Mouse (Mus musculus) spleen, postnatal 4 days (tissue): ENCODE data around the gene Atp8b5.
A peak's percentile ranks its signal among the peaks of the same experiment; 100 is the strongest.

Source experiments
- DNase-seq, 2 experiments: peaks; one replicate each; pipeline ENCODE4 v3.0.0; 2022; ENCODE audit warnings: low spot score in 2 of 2

Atp8b5 gene

DNA sequence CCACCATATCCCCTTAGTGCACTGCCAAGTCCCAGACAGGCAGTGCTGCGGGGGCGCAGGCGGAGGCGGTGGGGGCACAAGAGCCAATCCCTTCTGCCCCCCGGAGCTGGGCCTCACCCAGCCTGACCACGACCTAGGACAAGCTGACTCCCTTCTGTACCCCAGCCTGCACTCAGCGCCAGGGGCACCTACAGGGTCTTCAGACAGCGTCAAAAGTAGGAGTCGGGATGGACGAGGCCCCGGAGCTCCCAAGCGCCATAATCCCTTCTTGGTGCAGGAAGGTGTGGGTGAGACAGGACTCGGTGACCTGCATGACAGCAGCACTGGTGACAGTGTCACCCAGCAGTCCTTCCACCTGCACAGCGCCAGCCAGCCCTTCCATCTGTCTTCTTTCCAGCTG, 147.8 kb downstream of the Atp8b5 start:
- no peak for DNase-seq

DNA sequence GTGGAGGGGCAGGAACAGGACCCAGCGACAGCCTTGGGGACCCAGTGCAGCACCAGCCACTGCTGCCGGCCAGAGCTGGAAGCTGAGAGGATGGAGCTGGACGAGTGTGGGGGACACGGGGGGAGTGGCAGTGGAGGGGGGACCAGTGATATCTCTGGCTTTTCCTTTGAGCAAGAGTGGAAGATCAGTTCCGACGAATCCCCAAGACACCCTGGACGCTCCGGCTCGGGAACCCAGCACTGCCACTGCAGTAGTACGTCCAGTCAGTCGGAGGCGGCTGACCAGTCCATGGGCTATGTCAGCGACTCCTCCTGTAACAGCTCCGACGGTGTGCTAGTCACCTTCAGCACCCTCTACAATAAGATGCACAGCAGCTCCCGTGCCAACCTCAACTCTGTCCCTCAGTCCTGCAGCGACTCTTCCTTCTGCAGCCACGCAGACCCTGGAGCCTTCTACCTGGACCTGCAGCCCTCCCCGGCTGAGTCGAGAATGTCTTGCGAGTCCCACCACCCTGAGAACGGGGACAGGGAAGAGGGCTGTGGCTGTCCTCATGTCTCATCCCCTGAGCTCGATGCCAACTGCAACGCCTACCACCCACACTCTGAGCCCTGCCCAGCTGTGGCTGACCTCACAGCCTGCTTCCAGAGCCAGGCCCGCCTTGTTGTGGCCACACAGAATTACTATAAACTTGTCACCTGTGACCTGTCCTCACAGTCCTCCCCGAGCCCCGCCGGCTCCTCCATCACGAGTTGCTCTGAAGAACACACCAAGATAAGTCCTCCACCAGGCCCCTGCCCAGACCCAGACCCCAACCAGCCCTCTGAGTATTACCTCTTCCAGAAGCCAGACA, 148.5 kb downstream of the Atp8b5 start:
- DNase-seq: no peak

DNA sequence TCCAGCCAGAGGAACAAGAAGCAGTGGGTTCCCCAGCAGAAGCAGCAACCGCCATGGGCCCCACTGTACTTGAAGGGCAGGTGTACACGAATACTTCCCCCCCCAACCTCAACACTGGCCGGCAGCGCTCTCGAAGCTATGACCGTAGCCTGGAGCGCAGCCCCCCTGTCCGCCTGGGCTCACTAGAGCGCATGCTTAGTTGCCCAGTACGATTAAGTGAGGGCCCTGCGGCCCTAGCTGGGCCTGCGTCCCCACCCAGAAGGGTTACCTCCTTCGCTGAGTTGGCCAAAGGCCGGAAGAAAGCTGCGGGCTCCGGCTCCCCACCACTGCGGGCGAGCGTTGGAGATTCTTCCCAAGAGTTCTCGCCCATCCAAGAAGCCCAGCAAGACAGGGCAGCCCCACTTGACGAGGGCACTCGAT, 149.1 kb downstream of the Atp8b5 start:
- DNase-seq: no peak

DNA sequence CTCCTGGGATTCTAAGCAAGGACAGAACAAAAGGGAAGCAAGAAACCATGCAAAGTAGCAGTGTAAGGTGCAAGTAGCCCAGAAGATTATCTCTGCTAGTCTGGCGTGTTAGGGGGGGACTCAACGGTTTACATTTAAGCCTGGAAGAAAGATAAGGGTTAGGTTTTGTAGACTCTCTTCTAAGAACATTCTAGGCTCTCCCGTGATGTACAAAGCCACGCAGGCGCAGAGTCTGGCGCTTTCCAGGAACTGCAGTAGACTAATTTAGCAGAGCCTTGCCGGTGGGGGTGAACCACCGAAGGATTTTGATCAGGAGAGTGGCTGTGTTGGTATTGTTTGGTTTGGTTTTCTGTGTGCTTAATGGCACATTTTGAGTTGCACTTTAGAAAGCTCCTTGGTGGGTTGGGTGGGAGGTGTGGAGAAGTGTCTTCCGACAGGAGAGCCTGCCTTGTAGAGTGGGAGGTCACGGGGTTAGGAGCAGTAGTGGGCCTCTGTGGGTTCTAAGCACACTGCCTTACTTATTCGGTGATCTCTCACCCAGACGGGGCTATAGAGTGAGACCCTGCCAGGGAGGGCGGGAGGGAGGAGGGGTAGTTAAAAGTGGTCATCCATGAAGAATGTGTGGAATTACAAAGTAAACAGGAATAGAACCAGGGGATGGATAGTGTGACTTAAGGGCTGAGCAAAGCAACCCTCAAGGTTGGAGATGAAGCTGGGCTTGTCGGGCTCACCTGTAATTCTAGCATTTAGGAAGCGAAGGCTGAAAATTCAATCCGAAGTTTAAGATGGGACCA, 150.5 kb downstream of the Atp8b5 start:
- no peak for DNase-seq

DNA sequence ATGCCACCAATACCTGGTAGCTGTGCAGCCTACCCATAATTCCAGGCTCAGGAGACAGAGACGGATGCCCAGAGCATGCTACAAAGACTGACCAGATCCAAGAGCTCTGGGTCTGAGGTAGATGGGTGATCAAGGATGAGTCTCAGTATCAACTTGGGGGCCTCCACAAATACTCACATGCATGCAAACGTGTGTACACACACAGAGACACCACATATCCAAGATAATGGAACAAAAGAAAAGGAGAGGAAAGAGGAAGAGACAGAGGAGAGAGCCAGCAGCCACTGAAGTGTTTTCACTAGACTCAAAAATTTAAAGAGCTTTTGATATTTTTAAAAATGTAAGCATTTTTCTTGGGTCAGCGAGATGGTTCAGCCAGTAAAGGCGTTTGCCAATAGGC, 151.5 kb downstream of the Atp8b5 start:
- DNase-seq: no peak

DNA sequence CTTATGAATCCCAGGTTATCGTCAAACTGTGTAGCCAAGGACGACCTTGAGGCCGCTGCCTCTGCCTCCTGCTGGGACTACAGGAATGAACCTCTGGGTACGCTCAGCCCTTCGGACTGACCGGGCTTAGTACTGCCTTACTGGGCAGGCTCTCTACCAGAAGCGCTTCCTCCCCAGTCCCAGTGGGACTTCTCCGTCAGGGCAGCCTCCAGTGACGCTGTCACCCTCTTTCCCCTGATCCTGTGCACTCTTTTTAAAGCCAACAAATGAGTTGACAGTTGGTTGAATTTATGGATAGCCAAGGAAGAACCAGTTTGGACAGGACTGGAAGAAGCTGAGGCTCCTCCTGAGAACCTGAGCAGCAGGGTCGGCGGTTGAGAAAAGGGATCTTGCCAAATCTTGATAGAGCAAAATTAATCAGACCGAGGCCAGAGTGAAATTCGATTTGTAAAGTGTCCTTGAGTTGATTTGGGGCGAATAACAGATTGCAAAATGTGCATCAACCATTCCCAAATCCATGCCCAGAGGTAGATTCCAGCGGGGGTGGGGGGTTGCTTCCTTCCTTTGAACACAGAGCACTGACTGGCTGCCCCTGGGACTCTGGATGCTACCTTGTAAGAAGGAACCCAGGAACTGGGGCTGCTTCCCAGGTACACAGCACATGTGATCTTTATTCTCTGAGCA, 152.2 kb downstream of the Atp8b5 start:
- DNase-seq: peak in 1 of 2 experiments; percentile 10

DNA sequence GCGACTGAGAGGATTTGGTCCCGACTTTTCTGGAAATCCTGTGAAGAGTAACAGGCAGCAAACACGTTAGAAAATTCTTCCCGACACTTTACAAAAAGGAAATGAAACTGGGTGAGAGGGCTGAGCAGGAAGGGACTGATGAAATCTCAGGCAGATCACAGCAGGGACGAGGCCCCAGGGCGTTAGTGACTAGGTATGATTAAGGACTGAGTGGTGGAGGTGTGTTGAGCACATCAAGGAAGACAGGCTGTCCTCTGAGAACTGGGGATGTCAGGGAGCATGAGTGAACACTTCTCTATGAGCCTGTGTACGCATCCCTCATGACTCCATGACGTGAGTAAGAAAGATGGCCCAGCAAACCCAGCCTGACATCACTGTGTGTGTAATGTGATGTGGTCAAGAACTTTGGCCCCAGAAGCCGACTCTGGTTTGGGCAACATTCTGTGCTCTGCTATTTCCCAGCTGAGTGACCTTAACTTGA, 152.9 kb downstream of the Atp8b5 start:
- DNase-seq: peak in 1 of 2 experiments; percentile 10

DNA sequence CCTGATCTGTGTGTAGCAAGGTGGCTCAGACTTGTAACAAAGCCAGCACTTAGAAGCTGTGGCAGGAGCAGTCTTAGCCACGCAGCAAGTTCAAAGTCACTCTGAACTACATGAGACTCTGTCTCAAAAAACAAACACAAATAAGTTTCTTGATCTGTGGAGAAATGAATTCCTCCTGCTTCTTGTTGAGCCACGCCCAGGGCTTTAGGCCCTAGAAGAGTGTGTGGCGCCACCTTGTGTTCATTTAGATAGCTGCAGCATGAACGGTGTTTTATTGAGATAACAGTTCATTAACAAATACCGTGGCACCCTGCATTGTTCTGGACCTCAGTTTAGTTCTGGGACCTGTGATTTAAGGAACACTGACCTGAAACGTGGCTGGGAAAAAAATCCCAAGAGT, 153.3 kb downstream of the Atp8b5 start:
- DNase-seq: peak; percentile 65 to 83

DNA sequence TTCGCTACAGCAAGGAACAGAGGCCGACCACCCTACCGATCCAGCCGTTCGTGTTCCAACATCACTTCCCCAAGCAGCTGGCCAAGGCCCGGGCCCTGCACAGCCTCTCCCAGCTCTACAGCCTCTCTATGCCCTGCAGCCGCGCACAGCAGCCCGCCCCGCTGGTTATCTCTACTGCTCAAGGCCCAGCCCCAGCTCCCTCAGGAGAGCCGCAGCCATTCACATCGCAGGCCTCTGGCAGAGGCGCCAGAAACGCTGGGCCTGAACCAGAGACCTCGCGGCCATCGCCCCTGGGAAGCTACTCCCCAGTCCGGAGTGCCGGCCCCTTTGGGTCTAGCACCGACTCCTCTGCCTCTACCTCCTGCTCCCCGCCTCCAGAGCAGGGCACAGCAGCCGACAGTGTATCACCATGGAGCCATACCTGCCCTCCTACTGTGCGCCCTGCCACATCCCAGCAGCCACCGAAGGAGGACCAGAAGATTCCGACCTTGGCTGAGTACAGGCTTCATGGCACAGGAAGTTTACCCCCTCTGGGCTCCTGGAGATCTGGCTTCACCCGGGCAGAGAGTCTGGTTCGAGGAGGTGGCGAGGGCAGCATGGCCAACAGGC, 154.8 kb downstream of the Atp8b5 start:
- DNase-seq: no peak
